Mouse (Mus musculus): ENCODE data around the gene Mrpl20. TPM values are rescaled to one million over a fixed set of nuclear protein-coding genes. Genes with fewer than 3 reads are reported as not detected.

Gene Mrpl20
- polyA plus RNA-seq, 1 experiment from 2014 or later, result 245 TPM

DNA sequence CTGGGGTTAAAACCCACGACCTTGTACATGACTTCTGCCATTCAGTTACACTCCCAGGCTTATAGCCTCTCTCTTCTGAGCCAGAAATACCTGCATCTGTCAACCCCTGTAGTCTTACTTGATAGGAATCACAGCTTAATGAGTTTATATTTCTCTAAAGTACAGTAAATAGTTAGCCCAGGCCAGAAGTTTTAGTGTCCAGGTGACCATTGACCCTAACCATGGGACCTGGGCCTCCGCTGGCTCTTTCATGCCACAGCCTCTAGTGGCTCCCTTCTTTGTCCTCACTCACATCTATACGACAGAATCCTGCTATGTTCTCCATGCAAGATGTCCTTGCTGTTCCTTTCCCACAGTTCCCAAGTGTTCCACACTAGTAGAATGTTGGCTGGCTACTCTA is 5.2 kb downstream of the Mrpl20 start:
- DNase-seq (ENCODE audit: low spot score), result no peak
- Histone ChIP-seq H3K4me2 (ENCODE audit: low read depth, severe bottlenecking) (no peak overlapping the region), H3K4me1 (ENCODE audit: control insufficient read depth, insufficient read depth, low read length) (peaks cover 9% of the 10 kb centered on the region; the same call in 1 of the 2 replicates), H3K36me3 (ENCODE audit: control insufficient read depth, insufficient read depth, low read length) (peaks cover 23% of the 10 kb centered on the region), H3K27me3 (ENCODE audit: control insufficient read depth, insufficient read depth, low read length) (no peaks in the 10 kb centered on the region), H3K27ac (replicated peaks; ENCODE audit: low read depth, low read length) (no peak overlapping the region), H3K4me3 (ENCODE audit: low read depth, low read length) (no peak overlapping the region), H3K9ac (ENCODE audit: low read length) (no peak overlapping the region), H3K9me3 (ENCODE audit: control insufficient read depth, low read length) (no peaks in the 10 kb centered on the region)
- 91% methylated on average over 3 of the region's 3 CpGs for WGBS
- ATAC-seq (ENCODE audit: insufficient number of reproducible peaks, low FRiP score, low TSS enrichment, low read depth), result no peak

GRCm38 (mm10) chr4:155811929-155812664 is 9.4 kb downstream of the Mrpl20 start, which contains the start of gene Ccnl2:
TSS of gene Ccnl2 (plus strand) at chr4:155812489.
- peak; percentile 98 for ATAC-seq (ENCODE audit: insufficient number of reproducible peaks, low FRiP score, low TSS enrichment, low read depth)
- Histone ChIP-seq H3K4me3 (ENCODE audit: low read depth, low read length) (peak within 1 kb of the TSS; percentile 100), H3K27ac (replicated peaks; ENCODE audit: low read depth, low read length) (peak within 1 kb of the TSS; percentile 90), H3K9ac (ENCODE audit: low read length) (peak within 1 kb of the TSS; percentile 99), H3K36me3 (ENCODE audit: control insufficient read depth, insufficient read depth, low read length) (peaks cover 41% of the 10 kb centered on the region), H3K27me3 (ENCODE audit: control insufficient read depth, insufficient read depth, low read length) (no peaks in the 10 kb centered on the region), H3K4me2 (ENCODE audit: low read depth, severe bottlenecking) (peak within 1 kb of the TSS; percentile 89), H3K9me3 (ENCODE audit: control insufficient read depth, low read length) (no peaks in the 10 kb centered on the region), H3K4me1 (ENCODE audit: control insufficient read depth, insufficient read depth, low read length) (peaks cover 9% of the 10 kb centered on the region)
- under 1% methylated on average over 58 of the region's 60 CpGs for WGBS
- DNase-seq (ENCODE audit: low spot score), result peak; percentile 96

- H3K4me2 ChIP-seq (ENCODE audit: low read depth, severe bottlenecking), result peak overlapping the region; percentile 89
- under 1% methylated on average over 49 of the region's 49 CpGs for WGBS
- H3K27me3 ChIP-seq (ENCODE audit: control insufficient read depth, insufficient read depth, low read length), result no peaks in the 10 kb centered on the region
- DNase-seq (ENCODE audit: low spot score) (peak; percentile 47), ATAC-seq (ENCODE audit: insufficient number of reproducible peaks, low FRiP score, low TSS enrichment, low read depth) (peak; percentile 19; the same call in 1 of the 2 replicates)
- H3K4me3 ChIP-seq (ENCODE audit: low read depth, low read length), result peak overlapping the region; percentile 100
- H3K9me3 ChIP-seq (ENCODE audit: control insufficient read depth, low read length), result no peaks in the 10 kb centered on the region
- peak overlapping the region; percentile 99 for H3K9ac ChIP-seq (ENCODE audit: low read length)
- H3K36me3 ChIP-seq (ENCODE audit: control insufficient read depth, insufficient read depth, low read length), result peaks cover 40% of the 10 kb centered on the region
- H3K27ac ChIP-seq (replicated peaks; ENCODE audit: low read depth, low read length), result peak overlapping the region; percentile 79
- H3K4me1 ChIP-seq (ENCODE audit: control insufficient read depth, insufficient read depth, low read length), result peaks cover 9% of the 10 kb centered on the region
Observed at GRCm38 (mm10) chr4:155812665-155813181, 10.0 kb downstream of the Mrpl20 start.

DNA sequence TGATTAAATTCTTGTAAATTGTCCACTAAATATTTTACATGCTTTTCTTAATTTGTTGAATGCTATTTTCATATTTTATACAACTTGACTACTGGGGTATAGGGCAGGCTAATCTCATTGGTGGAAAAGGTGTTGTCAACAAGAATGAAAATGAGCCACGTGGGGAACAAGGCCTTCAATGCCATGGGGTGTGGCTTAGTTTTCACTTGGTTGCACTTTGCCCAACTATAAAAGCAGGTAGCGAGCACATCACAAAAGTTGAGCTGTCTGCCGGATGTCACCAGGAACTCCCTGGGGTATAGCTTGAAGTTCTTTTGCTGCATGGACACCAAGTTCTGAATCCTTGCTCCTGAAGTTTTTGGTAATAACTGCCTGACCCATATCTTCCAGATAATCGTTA is 14.9 kb downstream of the Mrpl20 start:
- H3K4me2 ChIP-seq (ENCODE audit: low read depth, severe bottlenecking), result no peak overlapping the region
- H3K27me3 ChIP-seq (ENCODE audit: control insufficient read depth, insufficient read depth, low read length), result no peaks in the 10 kb centered on the region
- no peaks in the 10 kb centered on the region for H3K9me3 ChIP-seq (ENCODE audit: control insufficient read depth, low read length)
- no peak overlapping the region for H3K9ac ChIP-seq (ENCODE audit: low read length)
- DNase-seq (ENCODE audit: low spot score), result no peak
- peaks cover 9% of the 10 kb centered on the region for H3K4me1 ChIP-seq (ENCODE audit: control insufficient read depth, insufficient read depth, low read length)
- H3K4me3 ChIP-seq (ENCODE audit: low read depth, low read length), result no peak overlapping the region
- ATAC-seq (ENCODE audit: insufficient number of reproducible peaks, low FRiP score, low TSS enrichment, low read depth), result no peak
- peaks cover 51% of the 10 kb centered on the region for H3K36me3 ChIP-seq (ENCODE audit: control insufficient read depth, insufficient read depth, low read length)
- WGBS, result 93% methylated on average over 4 of the region's 4 CpGs
- no peak overlapping the region for H3K27ac ChIP-seq (replicated peaks; ENCODE audit: low read depth, low read length)

GRCm38 (mm10) chr4:155821025-155821424 is 18.3 kb downstream of the Mrpl20 start:
- ATAC-seq (ENCODE audit: insufficient number of reproducible peaks, low FRiP score, low TSS enrichment, low read depth) (no peak), DNase-seq (ENCODE audit: low spot score) (peak; percentile 51)
- H3K9ac ChIP-seq (ENCODE audit: low read length), result no peak overlapping the region
- no peak overlapping the region for H3K27ac ChIP-seq (replicated peaks; ENCODE audit: low read depth, low read length)
- 82% methylated on average over 7 of the region's 7 CpGs for WGBS
- H3K4me2 ChIP-seq (ENCODE audit: low read depth, severe bottlenecking), result no peak overlapping the region
- no peak overlapping the region for H3K4me3 ChIP-seq (ENCODE audit: low read depth, low read length)
- peaks cover 55% of the 10 kb centered on the region for H3K36me3 ChIP-seq (ENCODE audit: control insufficient read depth, insufficient read depth, low read length)
- H3K9me3 ChIP-seq (ENCODE audit: control insufficient read depth, low read length), result no peaks in the 10 kb centered on the region
- no peaks in the 10 kb centered on the region for H3K4me1 ChIP-seq (ENCODE audit: control insufficient read depth, insufficient read depth, low read length)
- H3K27me3 ChIP-seq (ENCODE audit: control insufficient read depth, insufficient read depth, low read length), result no peaks in the 10 kb centered on the region

DNA sequence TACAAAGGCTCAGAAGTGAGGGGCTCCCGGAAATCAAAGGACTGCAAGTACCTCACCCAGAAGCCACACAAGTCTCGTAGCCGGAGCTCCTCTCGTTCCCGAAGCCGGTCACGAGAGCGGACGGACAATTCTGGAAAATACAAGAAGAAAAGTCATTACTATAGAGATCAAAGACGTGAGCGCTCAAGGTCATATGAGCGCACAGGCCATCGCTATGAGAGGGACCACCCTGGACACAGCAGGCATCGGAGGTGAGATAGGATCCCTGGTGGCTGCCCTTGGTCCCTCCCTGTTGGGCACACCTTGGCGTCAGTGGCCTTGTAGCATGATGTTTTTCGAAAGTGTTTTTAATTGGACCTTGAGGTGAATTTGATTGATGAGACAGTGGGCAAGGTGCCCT is 20.8 kb downstream of the Mrpl20 start:
- H3K27ac ChIP-seq (replicated peaks; ENCODE audit: low read depth, low read length), result no peak overlapping the region
- WGBS, result 96% methylated on average over 16 of the region's 16 CpGs
- H3K4me3 ChIP-seq (ENCODE audit: low read depth, low read length), result no peak overlapping the region
- no peak overlapping the region for H3K9ac ChIP-seq (ENCODE audit: low read length)
- no peak for ATAC-seq (ENCODE audit: insufficient number of reproducible peaks, low FRiP score, low TSS enrichment, low read depth)
- no peaks in the 10 kb centered on the region for H3K27me3 ChIP-seq (ENCODE audit: control insufficient read depth, insufficient read depth, low read length)
- H3K4me1 ChIP-seq (ENCODE audit: control insufficient read depth, insufficient read depth, low read length), result no peaks in the 10 kb centered on the region
- H3K9me3 ChIP-seq (ENCODE audit: control insufficient read depth, low read length), result no peaks in the 10 kb centered on the region
- no peak overlapping the region for H3K4me2 ChIP-seq (ENCODE audit: low read depth, severe bottlenecking)
- DNase-seq (ENCODE audit: low spot score), result no peak
- peaks cover 45% of the 10 kb centered on the region for H3K36me3 ChIP-seq (ENCODE audit: control insufficient read depth, insufficient read depth, low read length)

- Histone ChIP-seq H3K9me3 (ENCODE audit: control insufficient read depth, low read length) (no peaks in the 10 kb centered on the region), H3K4me1 (ENCODE audit: control insufficient read depth, insufficient read depth, low read length) (peaks cover 7% of the 10 kb centered on the region; the same call in 1 of the 2 replicates), H3K27me3 (ENCODE audit: control insufficient read depth, insufficient read depth, low read length) (no peaks in the 10 kb centered on the region), H3K4me3 (ENCODE audit: low read depth, low read length) (no peak overlapping the region), H3K4me2 (ENCODE audit: low read depth, severe bottlenecking) (no peak overlapping the region), H3K36me3 (ENCODE audit: control insufficient read depth, insufficient read depth, low read length) (peaks cover 7% of the 10 kb centered on the region; the same call in 1 of the 2 replicates), H3K9ac (ENCODE audit: low read length) (no peak overlapping the region), H3K27ac (replicated peaks; ENCODE audit: low read depth, low read length) (no peak overlapping the region)
- ATAC-seq (ENCODE audit: insufficient number of reproducible peaks, low FRiP score, low TSS enrichment, low read depth) (no peak), DNase-seq (ENCODE audit: low spot score) (no peak)
- 95% methylated on average over 4 of the region's 4 CpGs for whole genome bisulfite sequencing
Observed at GRCm38 (mm10) chr4:155829866-155830265, 27.2 kb downstream of the Mrpl20 start.

DNA sequence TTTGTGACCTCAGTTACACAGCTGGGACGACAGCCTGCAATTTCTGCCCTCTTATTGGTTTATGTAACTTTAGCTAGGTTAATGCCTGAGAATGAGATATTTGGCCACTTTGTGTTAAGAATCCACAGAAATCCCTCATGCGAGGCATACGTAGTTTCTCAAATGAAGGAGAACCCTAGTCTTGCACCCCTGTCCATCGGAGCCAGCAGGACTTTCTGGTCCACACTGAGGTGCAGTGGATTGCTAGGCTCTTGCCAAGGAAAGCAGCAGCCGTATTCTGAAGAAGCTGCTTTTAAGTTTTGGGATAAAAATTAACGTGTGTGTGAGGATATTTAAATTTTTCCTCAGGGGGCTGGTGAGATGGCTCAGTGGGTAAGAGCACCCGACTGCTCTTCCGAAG is 27.9 kb downstream of the Mrpl20 start:
- Histone ChIP-seq H3K36me3 (ENCODE audit: control insufficient read depth, insufficient read depth, low read length) (peaks cover 6% of the 10 kb centered on the region; the same call in 1 of the 2 replicates), H3K4me2 (ENCODE audit: low read depth, severe bottlenecking) (peak overlapping the region; percentile 91; the same call in 1 of the 2 replicates), H3K27me3 (ENCODE audit: control insufficient read depth, insufficient read depth, low read length) (no peaks in the 10 kb centered on the region), H3K9me3 (ENCODE audit: control insufficient read depth, low read length) (no peaks in the 10 kb centered on the region), H3K4me1 (ENCODE audit: control insufficient read depth, insufficient read depth, low read length) (peaks cover 7% of the 10 kb centered on the region; the same call in 1 of the 2 replicates), H3K27ac (replicated peaks; ENCODE audit: low read depth, low read length) (no peak overlapping the region), H3K9ac (ENCODE audit: low read length) (no peak overlapping the region), H3K4me3 (ENCODE audit: low read depth, low read length) (no peak overlapping the region; the same call in 1 of the 2 replicates)
- 58% methylated on average over 8 of the region's 8 CpGs for WGBS
- ATAC-seq (ENCODE audit: insufficient number of reproducible peaks, low FRiP score, low TSS enrichment, low read depth) (no peak), DNase-seq (ENCODE audit: low spot score) (no peak)
